Mouse (Mus musculus): ENCODE data around the gene Pgm1. TPM values are rescaled to one million over a fixed set of nuclear protein-coding genes. Genes with fewer than 3 reads are reported as not detected.

Pgm1 gene
- polyA plus RNA-seq, 1 experiment from 2014 or later: 258 TPM

GRCm38 (mm10) chr4:99947896-99948295, 18.7 kb downstream of the Pgm1 start:
- no peaks in the 10 kb centered on the region for H3K9me3 ChIP-seq (ENCODE audit: control insufficient read depth, low read length)
- H3K4me1 ChIP-seq (ENCODE audit: control insufficient read depth, insufficient read depth, low read length): no peaks in the 10 kb centered on the region
- 100% methylated on average over 1 of the region's 1 CpGs for WGBS
- no peaks in the 10 kb centered on the region for H3K36me3 ChIP-seq (ENCODE audit: control insufficient read depth, insufficient read depth, low read length)
- no peak overlapping the region for H3K27ac ChIP-seq (ENCODE audit: low read length)
- no peak for ATAC-seq
- no peak overlapping the region for H3K4me3 ChIP-seq (ENCODE audit: low read length)
- H3K4me2 ChIP-seq (ENCODE audit: low read depth, low read length): no peak overlapping the region
- no peak overlapping the region for H3K9ac ChIP-seq (ENCODE audit: low read depth, low read length)
- no peaks in the 10 kb centered on the region for H3K27me3 ChIP-seq (replicated peaks; ENCODE audit: control insufficient read depth, insufficient read depth, low read length)

- WGBS: 91% methylated on average over 2 of the region's 2 CpGs
- no peak overlapping the region for H3K9ac ChIP-seq (ENCODE audit: low read depth, low read length)
Measured at GRCm38 (mm10) chr4:99953904-99954303, 24.7 kb downstream of the Pgm1 start.

GRCm38 (mm10) chr4:99955396-99955795, 26.2 kb downstream of the Pgm1 start:
- H3K4me3 ChIP-seq (ENCODE audit: low read length): no peak overlapping the region
- H3K4me1 ChIP-seq (ENCODE audit: control insufficient read depth, insufficient read depth, low read length): peaks cover 4% of the 10 kb centered on the region; the same call in 1 of the 2 replicates
- H3K9ac ChIP-seq (ENCODE audit: low read depth, low read length): no peak overlapping the region
- no peak for ATAC-seq
- WGBS: 85% methylated on average over 10 of the region's 10 CpGs
- H3K4me2 ChIP-seq (ENCODE audit: low read depth, low read length): no peak overlapping the region
- H3K27me3 ChIP-seq (replicated peaks; ENCODE audit: control insufficient read depth, insufficient read depth, low read length): no peaks in the 10 kb centered on the region
- no peaks in the 10 kb centered on the region for H3K36me3 ChIP-seq (ENCODE audit: control insufficient read depth, insufficient read depth, low read length)
- no peaks in the 10 kb centered on the region for H3K9me3 ChIP-seq (ENCODE audit: control insufficient read depth, low read length)
- H3K27ac ChIP-seq (ENCODE audit: low read length): no peak overlapping the region

More at GRCm38 (mm10) chr4:99953904-99954303, 24.7 kb downstream of the Pgm1 start:
- Histone ChIP-seq H3K36me3 (ENCODE audit: control insufficient read depth, insufficient read depth, low read length) (no peaks in the 10 kb centered on the region), H3K4me1 (ENCODE audit: control insufficient read depth, insufficient read depth, low read length) (peaks cover 4% of the 10 kb centered on the region; the same call in 1 of the 2 replicates), H3K27ac (ENCODE audit: low read length) (no peak overlapping the region), H3K4me2 (ENCODE audit: low read depth, low read length) (no peak overlapping the region), H3K4me3 (ENCODE audit: low read length) (no peak overlapping the region), H3K9me3 (ENCODE audit: control insufficient read depth, low read length) (no peaks in the 10 kb centered on the region), H3K27me3 (replicated peaks; ENCODE audit: control insufficient read depth, insufficient read depth, low read length) (no peaks in the 10 kb centered on the region)
- no peak for ATAC-seq

GRCm38 (mm10) chr4:99957186-99957585, 28.0 kb downstream of the Pgm1 start:
- Histone ChIP-seq H3K4me3 (ENCODE audit: low read length) (no peak overlapping the region), H3K27ac (ENCODE audit: low read length) (no peak overlapping the region), H3K9me3 (ENCODE audit: control insufficient read depth, low read length) (no peaks in the 10 kb centered on the region), H3K9ac (ENCODE audit: low read depth, low read length) (no peak overlapping the region), H3K36me3 (ENCODE audit: control insufficient read depth, insufficient read depth, low read length) (no peaks in the 10 kb centered on the region), H3K4me1 (ENCODE audit: control insufficient read depth, insufficient read depth, low read length) (peaks cover 4% of the 10 kb centered on the region; the same call in 1 of the 2 replicates), H3K27me3 (replicated peaks; ENCODE audit: control insufficient read depth, insufficient read depth, low read length) (no peaks in the 10 kb centered on the region), H3K4me2 (ENCODE audit: low read depth, low read length) (no peak overlapping the region)
- no peak for ATAC-seq
- WGBS: 87% methylated on average over 4 of the region's 4 CpGs

- H3K9me3 ChIP-seq (ENCODE audit: control insufficient read depth, low read length): no peaks in the 10 kb centered on the region
- H3K27ac ChIP-seq (ENCODE audit: low read length): no peak overlapping the region
- WGBS: 73% methylated on average over 7 of the region's 7 CpGs
- H3K9ac ChIP-seq (ENCODE audit: low read depth, low read length): no peak overlapping the region
- peaks cover 4% of the 10 kb centered on the region; the same call in 1 of the 2 replicates for H3K4me1 ChIP-seq (ENCODE audit: control insufficient read depth, insufficient read depth, low read length)
- H3K4me3 ChIP-seq (ENCODE audit: low read length): no peak overlapping the region
- H3K36me3 ChIP-seq (ENCODE audit: control insufficient read depth, insufficient read depth, low read length): no peaks in the 10 kb centered on the region
- no peak overlapping the region for H3K4me2 ChIP-seq (ENCODE audit: low read depth, low read length)
- no peaks in the 10 kb centered on the region for H3K27me3 ChIP-seq (replicated peaks; ENCODE audit: control insufficient read depth, insufficient read depth, low read length)
- ATAC-seq: no peak
Measured at GRCm38 (mm10) chr4:99958084-99958815, 29.0 kb downstream of the Pgm1 start.

GRCm38 (mm10) chr4:99959308-99959707, 30.1 kb downstream of the Pgm1 start:
- Histone ChIP-seq H3K27ac (ENCODE audit: low read length) (no peak overlapping the region), H3K4me1 (ENCODE audit: control insufficient read depth, insufficient read depth, low read length) (peaks cover 4% of the 10 kb centered on the region; the same call in 1 of the 2 replicates), H3K4me3 (ENCODE audit: low read length) (no peak overlapping the region), H3K9ac (ENCODE audit: low read depth, low read length) (no peak overlapping the region), H3K27me3 (replicated peaks; ENCODE audit: control insufficient read depth, insufficient read depth, low read length) (no peaks in the 10 kb centered on the region), H3K36me3 (ENCODE audit: control insufficient read depth, insufficient read depth, low read length) (peaks cover 5% of the 10 kb centered on the region), H3K9me3 (ENCODE audit: control insufficient read depth, low read length) (no peaks in the 10 kb centered on the region), H3K4me2 (ENCODE audit: low read depth, low read length) (no peak overlapping the region)
- WGBS: 70% methylated on average over 3 of the region's 3 CpGs
- 0 out of 2 replicates have a peak, but pooled peaks have one; percentile 56 for ATAC-seq

- Histone ChIP-seq H3K36me3 (ENCODE audit: control insufficient read depth, insufficient read depth, low read length) (peaks cover 12% of the 10 kb centered on the region), H3K27me3 (replicated peaks; ENCODE audit: control insufficient read depth, insufficient read depth, low read length) (no peaks in the 10 kb centered on the region), H3K9me3 (ENCODE audit: control insufficient read depth, low read length) (no peaks in the 10 kb centered on the region), H3K9ac (ENCODE audit: low read depth, low read length) (no peak overlapping the region), H3K4me1 (ENCODE audit: control insufficient read depth, insufficient read depth, low read length) (no peaks in the 10 kb centered on the region), H3K4me3 (ENCODE audit: low read length) (no peak overlapping the region), H3K4me2 (ENCODE audit: low read depth, low read length) (no peak overlapping the region), H3K27ac (ENCODE audit: low read length) (no peak overlapping the region)
- no peak for ATAC-seq
- 71% methylated on average over 6 of the region's 6 CpGs for WGBS
Measured at GRCm38 (mm10) chr4:99966555-99966954, 37.3 kb downstream of the Pgm1 start.

GRCm38 (mm10) chr4:99969328-99969727, 40.1 kb downstream of the Pgm1 start:
- 0 out of 2 replicates have a peak, but pooled peaks have one; percentile 18 for ATAC-seq
- H3K36me3 ChIP-seq (ENCODE audit: control insufficient read depth, insufficient read depth, low read length): peaks cover 11% of the 10 kb centered on the region
- WGBS: 50% methylated on average over 5 of the region's 5 CpGs
- no peaks in the 10 kb centered on the region for H3K4me1 ChIP-seq (ENCODE audit: control insufficient read depth, insufficient read depth, low read length)
- H3K27ac ChIP-seq (ENCODE audit: low read length): peak overlapping the region; percentile 37; the same call in 1 of the 2 replicates
- no peaks in the 10 kb centered on the region for H3K27me3 ChIP-seq (replicated peaks; ENCODE audit: control insufficient read depth, insufficient read depth, low read length)
- no peaks in the 10 kb centered on the region for H3K9me3 ChIP-seq (ENCODE audit: control insufficient read depth, low read length)
- H3K4me3 ChIP-seq (ENCODE audit: low read length): no peak overlapping the region
- H3K4me2 ChIP-seq (ENCODE audit: low read depth, low read length): no peak overlapping the region
- no peak overlapping the region for H3K9ac ChIP-seq (ENCODE audit: low read depth, low read length)

GRCm38 (mm10) chr4:99970097-99970496, 40.9 kb downstream of the Pgm1 start:
- no peak overlapping the region for H3K9ac ChIP-seq (ENCODE audit: low read depth, low read length)
- no peaks in the 10 kb centered on the region for H3K4me1 ChIP-seq (ENCODE audit: control insufficient read depth, insufficient read depth, low read length)
- no peak for ATAC-seq
- no peaks in the 10 kb centered on the region for H3K27me3 ChIP-seq (replicated peaks; ENCODE audit: control insufficient read depth, insufficient read depth, low read length)
- 56% methylated on average over 4 of the region's 4 CpGs for WGBS
- H3K27ac ChIP-seq (ENCODE audit: low read length): peak overlapping the region; percentile 37
- H3K9me3 ChIP-seq (ENCODE audit: control insufficient read depth, low read length): no peaks in the 10 kb centered on the region
- H3K4me2 ChIP-seq (ENCODE audit: low read depth, low read length): no peak overlapping the region
- no peak overlapping the region for H3K4me3 ChIP-seq (ENCODE audit: low read length)
- peaks cover 8% of the 10 kb centered on the region for H3K36me3 ChIP-seq (ENCODE audit: control insufficient read depth, insufficient read depth, low read length)

All from intestine, embryonic 16.5 days (tissue).